Mouse (Mus musculus) heart, postnatal 25 days (tissue): ENCODE measurements at regions not wholly inside any gene's neighbourhood (a gene's known extent, or its start where the extent isn't known, plus 50 kb on each side); places are given as distances from the start of the nearest gene placed in this dataset.
A peak's percentile ranks its signal among the peaks of the same experiment; 100 is the strongest.

Experiments
- DNase-seq: peaks from one replicate; pipeline ENCODE4 v3.0.0; 2022; ENCODE audit warnings: low spot score
- intact Hi-C: fragments of 180-260 bp; cut with DNase I; formaldehyde crosslinking; loops from one replicate; pipeline ENCODE4 v1.15.1; 2025

DNA sequence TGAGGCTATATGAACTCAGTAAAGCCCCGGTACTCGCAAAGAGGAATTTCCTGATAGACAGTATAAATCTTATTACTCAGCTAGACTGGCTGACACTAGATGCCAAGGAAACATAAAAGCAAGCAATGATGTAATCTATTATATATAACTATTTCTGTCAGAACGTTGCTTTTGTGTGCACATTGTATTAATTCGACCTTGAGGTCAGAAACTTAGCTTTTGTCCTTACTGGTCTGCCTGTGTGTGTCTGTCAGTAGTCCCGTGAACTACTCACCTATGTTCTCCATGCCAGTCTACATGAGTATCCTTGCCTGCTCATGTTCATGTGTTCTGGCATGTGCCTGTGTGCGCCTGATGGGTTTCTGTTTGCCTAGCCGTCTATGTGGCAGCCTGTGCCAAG is 70.5 kb downstream of the Tmx1 start:
- intact Hi-C loops = no loop called here
- no peak for DNase-seq

- no peak for DNase-seq
- intact Hi-C loops = no loop called here
These were observed 71.8 kb downstream of the Tmx1 start for GRCm38 (mm10) chr12:70524703-70525102.

- intact Hi-C loops = no loop called here
- DNase-seq = no peak
These were observed 78.8 kb downstream of the Tmx1 start for GRCm38 (mm10) chr12:70531661-70532060.

GRCm38 (mm10) chr12:70532225-70532624 is 79.3 kb downstream of the Tmx1 start:
- DNase-seq = no peak
- intact Hi-C loops = no loop called here

GRCm38 (mm10) chr12:70532843-70533242 is 79.9 kb downstream of the Tmx1 start:
- DNase-seq = no peak

GRCm38 (mm10) chr12:70533375-70533935 is 80.6 kb downstream of the Tmx1 start:
- DNase-seq = no peak
- intact Hi-C loops = no loop called here

More at GRCm38 (mm10) chr12:70532843-70533242, 79.9 kb downstream of the Tmx1 start:
- intact Hi-C loops = no loop called here

- no peak for DNase-seq
- intact Hi-C loops = no loop called here
These were observed 86.2 kb downstream of the Tmx1 start for GRCm38 (mm10) chr12:70539124-70539523.

DNA sequence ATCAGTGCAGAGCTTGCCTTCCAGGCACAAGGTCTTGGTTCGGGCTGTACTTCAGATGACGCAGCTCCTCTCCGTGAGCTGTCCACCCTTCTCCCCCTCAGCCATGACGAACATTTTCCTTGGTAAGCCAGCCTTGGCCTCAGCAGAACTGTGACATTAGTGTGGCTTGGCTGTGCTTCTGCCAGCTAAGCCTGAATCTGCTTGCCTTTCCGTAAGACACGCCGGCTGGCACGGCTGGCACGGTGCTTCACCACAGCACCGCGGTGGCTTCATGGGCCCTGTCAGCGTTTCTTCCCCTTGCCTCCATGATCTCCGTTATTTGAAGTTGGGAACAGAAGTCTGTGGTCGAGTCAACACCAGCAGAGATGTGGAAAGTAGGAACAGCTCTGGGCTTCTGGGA is 87.0 kb downstream of the Tmx1 start:
- intact Hi-C loops = no loop called here
- DNase-seq = no peak

- intact Hi-C loops = no loop called here
- DNase-seq = no peak
These were observed 88.5 kb downstream of the Tmx1 start for GRCm38 (mm10) chr12:70541432-70541831.

GRCm38 (mm10) chr12:70543299-70543698 is 90.4 kb downstream of the Tmx1 start:
- DNase-seq = no peak
- intact Hi-C loops = no loop called here

- no peak for DNase-seq
- intact Hi-C loops = no loop called here
These were observed 91.4 kb downstream of the Tmx1 start for GRCm38 (mm10) chr12:70544326-70544725.

DNA sequence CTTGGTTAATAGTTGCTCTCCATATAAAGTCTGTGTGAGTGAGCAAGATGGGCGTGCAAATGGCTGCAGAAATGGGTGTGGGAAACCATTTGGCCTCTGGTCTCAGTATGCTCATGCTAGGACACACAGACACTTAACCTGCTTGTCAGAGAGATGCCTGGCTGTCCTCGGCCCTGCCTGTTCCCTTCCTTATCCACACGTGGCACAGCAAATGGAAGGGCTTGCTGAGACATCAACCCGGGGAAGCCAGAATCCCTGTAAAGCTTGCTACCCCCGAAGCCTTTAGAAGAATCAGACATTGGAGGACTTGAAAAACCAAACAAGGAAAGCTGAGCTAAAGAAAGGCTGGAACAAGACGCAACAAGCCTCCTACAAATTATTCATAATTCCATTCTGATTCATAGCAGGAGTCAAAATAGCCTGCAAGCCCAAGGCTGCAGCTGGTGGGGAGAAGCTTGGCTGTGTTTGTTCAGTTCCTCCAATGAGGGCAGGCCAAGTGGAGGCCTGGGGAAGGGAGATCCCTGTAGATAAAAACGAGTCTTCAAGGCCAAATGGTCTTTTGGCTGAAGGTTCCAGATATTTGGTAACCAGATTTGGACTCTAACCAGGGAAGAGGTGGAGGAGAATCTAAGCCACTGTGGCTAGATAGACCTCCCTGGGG is 92.1 kb downstream of the Tmx1 start:
- DNase-seq = peak; percentile 35
- intact Hi-C loops = no loop called here

- intact Hi-C loops = no loop called here
- DNase-seq = no peak
These were observed 94.3 kb downstream of the Tmx1 start for GRCm38 (mm10) chr12:70547199-70547598.

- intact Hi-C loops = no loop called here
- no peak for DNase-seq
These were observed 96.4 kb downstream of the Tmx1 start for GRCm38 (mm10) chr12:70549296-70549695.

DNA sequence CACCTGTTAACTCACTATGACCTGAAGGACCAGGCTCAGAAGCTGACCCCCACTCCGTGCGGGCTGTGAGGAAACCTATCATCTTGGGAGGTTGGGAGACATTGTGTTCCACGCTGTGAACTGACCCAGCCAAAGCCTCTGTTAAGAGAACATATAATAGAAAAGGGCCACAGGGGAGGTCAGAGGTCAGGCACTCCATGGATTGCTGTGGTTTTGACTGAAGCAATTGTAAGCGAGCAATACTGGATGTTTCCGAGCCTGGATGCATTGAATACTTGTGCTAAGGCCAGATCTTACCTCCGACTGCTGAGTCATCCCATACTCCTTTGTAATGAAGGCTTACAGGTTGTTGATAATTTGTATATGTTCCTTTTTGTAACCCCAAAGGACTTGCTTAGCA is 101.0 kb downstream of the Tmx1 start:
- intact Hi-C loops = no loop called here
- no peak for DNase-seq

DNA sequence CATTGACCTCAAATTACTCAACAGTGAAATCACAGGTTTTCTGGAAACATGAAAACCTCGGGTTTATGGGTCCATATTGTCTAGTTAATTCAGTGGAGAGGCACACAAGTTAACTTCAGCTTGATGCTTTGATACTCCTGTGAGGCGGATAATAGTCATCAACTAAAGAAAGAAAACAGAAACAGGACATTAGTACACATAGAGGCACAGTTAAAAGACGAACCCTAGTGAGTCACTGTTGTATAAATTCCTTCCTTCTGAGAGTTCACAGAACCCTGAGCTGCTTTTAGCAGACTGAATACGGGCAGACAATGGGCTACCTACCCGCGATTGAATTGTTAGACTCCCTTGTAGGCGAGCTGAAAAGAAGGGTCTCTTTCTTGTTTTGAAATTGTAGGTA is 101.7 kb downstream of the Tmx1 start:
- intact Hi-C loops = no loop called here

GRCm38 (mm10) chr12:70555723-70556122 is 102.8 kb downstream of the Tmx1 start:
- intact Hi-C loops = loop anchor here (2.0 kb wide), 1 partner anchor 95 kb away; no protein-coding TSS in a partner anchor
- DNase-seq = peak; percentile 73

More for the DNA sequence above, 101.7 kb downstream of the Tmx1 start:
- no peak for DNase-seq

DNA sequence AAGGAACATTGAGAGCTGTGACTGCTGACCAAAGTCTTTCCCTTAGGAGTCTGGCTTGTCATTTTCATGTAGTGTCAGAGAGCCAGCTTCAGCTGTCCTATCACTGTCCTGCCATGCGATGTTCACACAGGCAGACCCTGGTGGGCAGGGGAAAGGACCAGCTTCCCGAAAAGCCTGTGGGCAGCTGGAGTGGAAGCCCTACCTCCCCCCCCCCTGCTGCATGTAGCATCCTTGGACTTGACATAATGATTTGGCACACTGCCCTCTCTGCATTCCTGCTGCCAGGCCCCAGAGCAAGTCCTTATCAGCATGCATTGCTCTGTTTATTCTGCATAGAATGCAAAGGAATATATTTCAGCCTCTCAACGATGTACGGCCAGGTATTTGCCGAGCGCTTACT is 103.9 kb downstream of the Tmx1 start:
- DNase-seq = no peak
- intact Hi-C loops = loop anchor here (2.0 kb wide), 1 partner anchor 94 kb away; no protein-coding TSS in a partner anchor

DNA sequence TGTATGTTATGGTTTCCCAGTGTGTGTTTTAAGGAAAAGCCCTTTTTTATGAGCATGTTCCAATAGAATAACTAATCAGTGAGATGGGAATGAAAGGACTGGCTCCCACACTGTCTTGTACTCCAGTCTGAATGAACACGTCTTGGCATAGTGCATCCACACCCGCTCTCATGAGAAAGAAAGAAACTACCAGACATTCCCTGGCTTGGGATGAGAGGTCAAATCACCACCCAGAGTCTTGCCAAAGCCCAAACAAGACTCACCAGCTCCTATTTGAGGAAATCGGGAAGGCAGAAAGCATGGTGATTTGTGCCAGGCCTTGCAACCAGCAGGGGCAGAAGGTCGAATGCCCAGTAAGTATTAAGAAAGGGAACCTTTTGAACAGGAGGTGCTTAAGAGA is 110.6 kb downstream of the Tmx1 start:
- DNase-seq = no peak
- intact Hi-C loops = no loop called here

DNA sequence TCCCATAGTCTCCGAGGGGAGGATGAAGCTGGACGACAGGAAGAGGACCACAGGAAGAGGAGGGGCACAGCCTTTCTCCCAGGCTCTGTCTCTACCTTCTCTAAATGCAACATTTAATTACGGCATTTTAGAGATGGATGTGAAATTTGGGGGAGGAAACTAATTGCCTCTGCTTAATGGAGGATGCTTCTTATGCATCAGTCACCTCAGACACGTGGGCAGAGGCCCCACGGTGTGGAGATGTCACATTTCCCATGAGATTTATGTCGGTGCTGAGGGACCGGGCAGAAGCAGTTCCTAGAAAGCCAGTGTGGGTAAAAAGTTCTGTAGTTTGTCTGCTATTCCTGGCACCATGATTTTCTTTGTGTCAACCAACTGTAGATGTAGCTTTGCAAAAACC is 122.8 kb downstream of the Tmx1 start:
- intact Hi-C loops = no loop called here
- DNase-seq = no peak

GRCm38 (mm10) chr12:70577769-70578168 is 124.9 kb downstream of the Tmx1 start:
- intact Hi-C loops = no loop called here
- no peak for DNase-seq

- intact Hi-C loops = no loop called here
- DNase-seq = no peak
These were observed 126.5 kb downstream of the Tmx1 start for GRCm38 (mm10) chr12:70579328-70579905.
